Mouse (Mus musculus) bone marrow macrophage, adult 2 months (primary cell): ENCODE data around the gene Gm10337. TPM values are rescaled to one million over a fixed set of nuclear protein-coding genes. Genes with fewer than 3 reads are reported as not detected.

Source experiments
- H3K27ac ChIP-seq: 2 replicates; pipeline ENCODE4 v1.5.1; 2012; ENCODE audit warnings: low read depth, low read length; ENCODE audit not compliant: insufficient read depth
- H3K4me1 ChIP-seq: 2 replicates; pipeline ENCODE4 v1.6.1; 2012; ENCODE audit warnings: low read length; ENCODE audit not compliant: control insufficient read depth, insufficient read depth
- H3K4me3 ChIP-seq: 2 replicates; pipeline ENCODE4 v1.5.1; 2012; ENCODE audit warnings: mild to moderate bottlenecking, low read length, moderate library complexity; ENCODE audit not compliant: insufficient read depth
- CTCF ChIP-seq: IDR thresholded peaks from 2 replicates; pipeline ENCODE4 v1.5.1; 2012; ENCODE audit warnings: low read depth, mild to moderate bottlenecking, low read length, moderate library complexity
- POLR2A ChIP-seq: IDR thresholded peaks from 2 replicates; pipeline ENCODE4 v1.6.1; 2012; ENCODE audit warnings: mild to moderate bottlenecking, low read depth, low read length, borderline replicate concordance
- polyA plus RNA-seq: library from polyadenylated mRNA; stranded (reverse); fragments of >200 nt; gene quantifications from 2 replicates; pipeline ENCODE4 v1.2.4, GENCODE M21; 2012; ENCODE audit not compliant: missing spikeins, insufficient read depth, insufficient read length

Gene Gm10337
- polyA plus RNA-seq, 1 experiment, result not detected

- TF ChIP-seq POLR2A, result no peak
- no peak for TF ChIP-seq CTCF
- Histone ChIP-seq H3K27ac (no peak overlapping the region), H3K4me3 (no peak overlapping the region), H3K4me1 (no peaks in the 10 kb centered on the region)
Observed at GRCm38 (mm10) chr15:102546246-102546645, 42.7 kb downstream of the Gm10337 start.

- Histone ChIP-seq H3K27ac (no peak overlapping the region), H3K4me1 (no peaks in the 10 kb centered on the region), H3K4me3 (no peak overlapping the region)
- TF ChIP-seq POLR2A, result no peak
Observed at GRCm38 (mm10) chr15:102546677-102547427, 43.3 kb downstream of the Gm10337 start.

GRCm38 (mm10) chr15:102547478-102547877 is 44.0 kb downstream of the Gm10337 start:
- TF ChIP-seq POLR2A, result no peak
- TF ChIP-seq CTCF, result no peak
- Histone ChIP-seq H3K27ac (no peak overlapping the region), H3K4me1 (no peaks in the 10 kb centered on the region), H3K4me3 (no peak overlapping the region)

- Histone ChIP-seq H3K4me3 (no peak overlapping the region), H3K27ac (no peak overlapping the region), H3K4me1 (no peaks in the 10 kb centered on the region)
- TF ChIP-seq POLR2A, result no peak
- TF ChIP-seq CTCF, result no peak
Observed at GRCm38 (mm10) chr15:102552599-102552998, 49.1 kb downstream of the Gm10337 start.

Other genes starting within 250 kb of the Gm10337 start
- gene Rarg, start 246.2 kb upstream of the Gm10337 start, polyA plus RNA-seq, result 29.8 and 30.4 TPM in 2 replicates
- gene Gm9918, start 233.2 kb upstream of the Gm10337 start, polyA plus RNA-seq, result not detected in 2 replicates
- 71.6 and 78.4 TPM in 2 replicates for gene Mfsd5, start 224.3 kb upstream of the Gm10337 start, polyA plus RNA-seq
- 15.6 and 17.9 TPM in 2 replicates for gene Espl1, start 207.5 kb upstream of the Gm10337 start, polyA plus RNA-seq
- gene Pfdn5, start 177.6 kb upstream of the Gm10337 start, polyA plus RNA-seq, result 542 and 550 TPM in 2 replicates
- 41.5 and 46.2 TPM in 2 replicates for gene Myg1, start 172.0 kb upstream of the Gm10337 start, polyA plus RNA-seq
- gene Aaas, start 153.0 kb upstream of the Gm10337 start, polyA plus RNA-seq, result 35.7 and 39.7 TPM in 2 replicates
- 0.25 TPM in 1 of 2 replicates, not detected in the other for gene Sp7, start 136.5 kb upstream of the Gm10337 start, polyA plus RNA-seq
- gene Sp1, start 97.6 kb upstream of the Gm10337 start, polyA plus RNA-seq, result 43.8 and 47.0 TPM in 2 replicates
- not detected in 2 replicates for gene Amhr2, start 58.4 kb upstream of the Gm10337 start, polyA plus RNA-seq
- gene Prr13, start 44.7 kb upstream of the Gm10337 start, polyA plus RNA-seq, result 372 and 379 TPM in 2 replicates
- gene Pcbp2, start 33.2 kb upstream of the Gm10337 start, polyA plus RNA-seq, result 724 and 763 TPM in 2 replicates
- gene Map3k12, start 13.3 kb downstream of the Gm10337 start, polyA plus RNA-seq, result 17.4 and 17.5 TPM in 2 replicates
- gene Tarbp2, start 14.5 kb downstream of the Gm10337 start, polyA plus RNA-seq, result 24.9 and 33.9 TPM in 2 replicates
- 7.3 and 9.1 TPM in 2 replicates for gene Npff, start 21.2 kb downstream of the Gm10337 start, polyA plus RNA-seq
- gene Gm28047, start 121.3 kb downstream of the Gm10337 start, polyA plus RNA-seq, result not detected in 2 replicates
- gene Atf7, start 121.7 kb downstream of the Gm10337 start, polyA plus RNA-seq, result 95.4 and 102 TPM in 2 replicates
- gene Atp5g2, start 168.6 kb downstream of the Gm10337 start, polyA plus RNA-seq, result 134 and 175 TPM in 2 replicates
- 71.0 and 72.9 TPM in 2 replicates for gene Calcoco1, start 218.5 kb downstream of the Gm10337 start, polyA plus RNA-seq